Mouse (Mus musculus): Measurements from ENCODE around the gene Nck2. TPM values are rescaled to one million over a fixed set of nuclear protein-coding genes. Genes with fewer than 3 reads are reported as not detected.

The Nck2 gene
- polyA plus RNA-seq (2015; fragmentation: Nextera tagmentation; extraction: Ambion mirVana): 46.0 and 48.3 TPM in 2 replicates

DNA sequence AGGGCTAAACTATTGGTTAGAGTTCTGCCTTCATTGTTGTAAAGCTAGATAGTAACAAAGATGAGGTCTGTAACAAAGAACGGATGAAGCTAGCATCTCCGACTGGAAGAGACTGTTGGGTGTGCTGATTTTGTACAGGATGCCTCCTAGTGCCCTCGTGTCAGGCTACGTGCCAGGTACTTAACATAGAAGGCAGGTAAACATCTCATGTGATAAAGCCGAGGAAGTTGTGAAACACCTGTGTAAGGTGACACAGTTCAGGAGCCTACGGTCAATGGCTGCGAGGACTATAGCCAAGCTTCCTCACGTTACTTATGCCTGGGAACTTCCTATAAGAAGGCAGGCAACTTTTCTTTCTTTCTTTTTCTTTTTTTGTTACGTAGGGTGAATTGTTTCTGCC lies at the start of gene Nck2:
Gene Nck2, plus strand, starts transcription at position 49 of the 400 bp plus-strand sequence.
- H3K9ac ChIP-seq: peak within 1 kb of the TSS; percentile 71
- peak within 1 kb of the TSS; percentile 97 for H3K27ac ChIP-seq
- peak within 1 kb of the TSS; percentile 79 for H3K4me2 ChIP-seq
- ATAC-seq (replicated peaks; ENCODE audit: low FRiP score): no peak
- H3K36me3 ChIP-seq: no peaks in the 10 kb centered on the region
- no peaks in the 10 kb centered on the region for H3K9me3 ChIP-seq (replicated peaks)
- 15% methylated on average over 9 of the region's 9 CpGs for WGBS
- peak within 1 kb of the TSS; percentile 94 for H3K4me3 ChIP-seq (replicated peaks)
- peaks cover 34% of the 10 kb centered on the region for H3K4me1 ChIP-seq
- no peaks in the 10 kb centered on the region for H3K27me3 ChIP-seq

DNA sequence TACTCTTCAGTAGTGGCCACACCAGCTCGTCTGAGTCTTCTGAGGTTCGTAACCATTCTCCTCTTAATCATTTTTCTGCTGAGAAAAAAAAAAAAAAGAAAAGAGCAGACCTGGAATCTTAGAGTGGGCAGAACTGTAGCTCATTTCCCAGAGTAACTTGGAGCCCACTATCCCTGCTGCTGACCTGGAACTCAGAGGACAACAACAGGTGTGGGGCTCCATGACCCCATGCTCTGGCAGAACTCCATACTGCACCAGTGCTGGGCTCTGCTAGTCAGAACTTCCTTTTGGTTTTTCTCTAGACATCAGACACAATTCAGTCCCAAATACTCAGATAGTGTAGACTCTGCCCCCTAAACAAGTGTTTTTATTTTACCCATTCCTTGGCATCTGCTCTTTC lies 49.3 kb upstream of the Nck2 start:
- ATAC-seq (replicated peaks; ENCODE audit: low FRiP score): no peak
- Histone ChIP-seq H3K4me1 (peaks cover 6% of the 10 kb centered on the region; the same call in 1 of the 2 replicates), H3K4me2 (no peak overlapping the region), H3K27me3 (no peaks in the 10 kb centered on the region), H3K9ac (no peak overlapping the region), H3K36me3 (no peaks in the 10 kb centered on the region), H3K9me3 (replicated peaks) (no peaks in the 10 kb centered on the region), H3K4me3 (replicated peaks) (no peak overlapping the region), H3K27ac (no peak overlapping the region)
- WGBS: 71% methylated on average over 2 of the region's 2 CpGs

DNA sequence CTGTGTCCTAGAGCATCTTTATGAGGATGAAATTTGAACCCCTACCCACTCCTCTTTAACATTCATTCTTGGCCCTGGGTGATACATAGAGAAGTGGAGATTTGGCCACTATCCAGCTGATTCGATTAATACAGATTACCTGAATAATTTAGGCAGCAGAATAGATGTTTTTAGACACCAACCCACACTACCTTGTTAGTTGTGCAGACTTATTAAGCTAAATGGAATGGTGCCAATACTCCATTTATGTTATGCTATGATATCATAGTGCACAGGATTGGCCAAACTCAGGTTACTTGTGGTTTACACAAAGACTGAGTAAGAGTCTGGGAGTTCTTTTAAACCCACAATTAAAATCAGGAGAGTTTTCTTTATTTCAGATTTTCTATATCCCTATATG lies 48.6 kb upstream of the Nck2 start:
- Histone ChIP-seq H3K36me3 (no peaks in the 10 kb centered on the region), H3K9ac (no peak overlapping the region), H3K27ac (no peak overlapping the region), H3K27me3 (no peaks in the 10 kb centered on the region), H3K9me3 (replicated peaks) (no peaks in the 10 kb centered on the region), H3K4me3 (replicated peaks) (no peak overlapping the region), H3K4me1 (peaks cover 6% of the 10 kb centered on the region; the same call in 1 of the 2 replicates), H3K4me2 (no peak overlapping the region)
- WGBS: 92% methylated on average over 1 of the region's 1 CpGs
- ATAC-seq (replicated peaks; ENCODE audit: low FRiP score): no peak

DNA sequence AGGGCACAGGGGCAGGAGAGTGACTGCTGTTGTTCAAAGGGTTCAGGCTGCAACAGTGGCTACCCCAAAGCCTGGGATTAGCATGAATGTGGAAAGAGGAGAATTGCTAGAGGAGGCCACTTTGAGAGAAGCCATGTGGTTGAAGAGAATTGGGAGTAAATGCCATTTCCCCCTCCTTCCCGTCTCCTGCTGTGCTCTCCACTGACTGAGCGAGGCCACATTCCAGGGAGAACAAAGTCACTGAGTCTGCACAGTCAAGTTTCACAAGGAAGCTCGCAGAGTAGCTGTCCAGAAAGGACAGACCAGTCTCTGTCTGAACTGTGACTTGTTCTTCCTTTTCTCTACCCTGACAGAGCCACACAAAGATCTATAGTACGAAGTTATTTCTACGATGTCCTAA lies 47.9 kb upstream of the Nck2 start:
- H3K4me3 ChIP-seq (replicated peaks): no peak overlapping the region
- H3K36me3 ChIP-seq: no peaks in the 10 kb centered on the region
- no peak overlapping the region for H3K9ac ChIP-seq
- H3K27ac ChIP-seq: no peak overlapping the region
- no peaks in the 10 kb centered on the region for H3K9me3 ChIP-seq (replicated peaks)
- WGBS: 56% methylated on average over 5 of the region's 5 CpGs
- peaks cover 6% of the 10 kb centered on the region; the same call in 1 of the 2 replicates for H3K4me1 ChIP-seq
- no peak for ATAC-seq (replicated peaks; ENCODE audit: low FRiP score)
- no peak overlapping the region for H3K4me2 ChIP-seq
- H3K27me3 ChIP-seq: no peaks in the 10 kb centered on the region

DNA sequence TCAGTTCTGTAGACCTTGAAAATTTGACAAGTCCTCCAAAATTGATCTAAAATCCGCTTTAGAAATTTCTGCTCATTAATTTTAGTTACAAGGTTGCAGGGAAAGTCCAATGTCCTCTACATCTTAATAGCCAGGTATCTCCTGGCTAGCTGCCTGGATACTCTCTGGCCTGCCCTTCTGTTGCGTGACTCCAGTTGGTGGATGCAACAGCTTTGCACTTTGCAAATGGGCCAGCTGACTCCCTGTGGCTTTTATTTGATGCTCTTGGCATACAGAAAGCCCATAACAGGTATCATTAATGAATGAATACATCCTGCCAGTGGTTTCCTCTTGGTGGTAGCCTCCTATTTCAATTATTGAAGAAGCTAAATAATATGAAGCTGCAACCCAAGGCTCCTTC lies 47.3 kb upstream of the Nck2 start:
- H3K4me3 ChIP-seq (replicated peaks): no peak overlapping the region
- 89% methylated on average over 2 of the region's 2 CpGs for WGBS
- H3K36me3 ChIP-seq: no peaks in the 10 kb centered on the region
- H3K4me2 ChIP-seq: no peak overlapping the region
- no peak overlapping the region for H3K9ac ChIP-seq
- H3K9me3 ChIP-seq (replicated peaks): no peaks in the 10 kb centered on the region
- ATAC-seq (replicated peaks; ENCODE audit: low FRiP score): no peak
- no peak overlapping the region for H3K27ac ChIP-seq
- peaks cover 6% of the 10 kb centered on the region; the same call in 1 of the 2 replicates for H3K4me1 ChIP-seq
- H3K27me3 ChIP-seq: no peaks in the 10 kb centered on the region

DNA sequence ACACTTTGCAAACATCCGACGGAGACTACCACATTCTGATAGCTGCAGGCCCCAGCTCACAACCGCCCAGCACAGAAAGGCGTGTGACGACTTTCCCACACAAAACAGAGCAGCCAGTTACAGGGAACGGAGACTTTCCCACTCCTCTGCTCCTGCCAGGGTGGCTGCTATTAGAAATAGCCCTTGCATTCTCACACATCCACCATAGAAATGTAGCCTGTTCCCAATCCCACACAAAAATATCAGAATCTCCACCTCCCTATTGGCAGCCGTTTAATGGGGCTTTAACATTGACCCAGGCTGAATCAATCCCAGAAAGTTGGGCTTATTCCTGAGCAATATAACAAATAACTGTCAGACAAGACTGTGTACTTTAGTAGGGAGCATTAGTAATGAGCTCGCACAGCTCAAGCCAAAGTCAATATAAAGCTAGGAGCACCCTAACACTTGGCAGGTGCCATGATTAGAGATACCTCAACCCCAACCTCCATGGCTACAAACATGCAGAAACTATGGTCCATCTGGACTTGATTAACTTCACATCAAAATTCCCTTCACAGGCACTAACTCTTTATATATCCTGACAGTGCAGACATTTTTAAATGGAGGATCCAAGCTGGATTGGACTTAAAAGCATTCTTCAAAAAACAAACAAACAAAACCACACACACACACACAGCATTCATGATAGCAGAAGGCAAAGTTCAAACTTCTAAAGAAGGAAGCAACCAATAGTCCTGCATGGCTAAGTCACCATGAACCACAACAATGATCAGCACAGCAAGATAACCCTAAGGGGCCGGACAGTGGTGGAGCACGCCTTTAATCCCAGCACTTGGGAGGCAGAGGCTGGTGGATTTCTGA lies 45.4 kb upstream of the Nck2 start:
- Histone ChIP-seq H3K9me3 (replicated peaks) (no peaks in the 10 kb centered on the region), H3K27me3 (no peaks in the 10 kb centered on the region), H3K9ac (no peak overlapping the region), H3K4me2 (no peak overlapping the region), H3K27ac (no peak overlapping the region), H3K4me3 (replicated peaks) (no peak overlapping the region), H3K4me1 (peaks cover 6% of the 10 kb centered on the region; the same call in 1 of the 2 replicates), H3K36me3 (no peaks in the 10 kb centered on the region)
- ATAC-seq (replicated peaks; ENCODE audit: low FRiP score): no peak; the same call in 1 of the 2 replicates
- 75% methylated on average over 10 of the region's 10 CpGs for WGBS

DNA sequence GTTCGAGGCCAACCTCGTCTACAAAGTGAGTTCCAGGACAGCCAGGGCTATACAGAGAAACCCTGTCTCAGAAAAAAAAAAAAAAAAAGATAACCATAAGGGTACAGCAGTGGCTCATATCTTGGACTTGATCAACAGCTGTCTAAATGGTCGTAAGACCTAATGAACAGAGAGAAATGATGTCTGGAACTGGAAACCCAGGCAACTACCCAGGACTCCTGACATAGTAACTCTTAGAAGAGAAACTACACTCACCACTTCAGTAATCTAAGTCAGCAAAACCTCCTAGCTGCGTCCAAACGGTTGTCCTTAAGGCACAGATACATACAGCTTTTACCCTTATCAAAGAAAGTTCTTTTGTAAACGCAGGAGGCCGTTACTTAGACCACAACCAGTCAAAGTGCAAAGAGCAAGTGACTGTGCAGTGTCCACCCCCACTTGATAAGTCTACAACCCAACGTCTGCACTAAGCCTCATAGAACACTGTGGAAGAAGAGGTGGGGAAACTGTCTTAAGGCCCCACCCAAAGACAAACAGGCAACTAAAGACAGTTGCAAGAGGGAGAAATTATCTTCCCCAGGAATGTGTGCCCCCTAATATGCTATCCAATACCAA lies 44.7 kb upstream of the Nck2 start:
- Histone ChIP-seq H3K36me3 (no peaks in the 10 kb centered on the region), H3K4me1 (peaks cover 7% of the 10 kb centered on the region; the same call in 1 of the 2 replicates), H3K9me3 (replicated peaks) (no peaks in the 10 kb centered on the region), H3K4me3 (replicated peaks) (no peak overlapping the region), H3K9ac (no peak overlapping the region), H3K27ac (no peak overlapping the region), H3K4me2 (no peak overlapping the region), H3K27me3 (no peaks in the 10 kb centered on the region)
- ATAC-seq (replicated peaks; ENCODE audit: low FRiP score): no peak
- WGBS: 77% methylated on average over 8 of the region's 8 CpGs

DNA sequence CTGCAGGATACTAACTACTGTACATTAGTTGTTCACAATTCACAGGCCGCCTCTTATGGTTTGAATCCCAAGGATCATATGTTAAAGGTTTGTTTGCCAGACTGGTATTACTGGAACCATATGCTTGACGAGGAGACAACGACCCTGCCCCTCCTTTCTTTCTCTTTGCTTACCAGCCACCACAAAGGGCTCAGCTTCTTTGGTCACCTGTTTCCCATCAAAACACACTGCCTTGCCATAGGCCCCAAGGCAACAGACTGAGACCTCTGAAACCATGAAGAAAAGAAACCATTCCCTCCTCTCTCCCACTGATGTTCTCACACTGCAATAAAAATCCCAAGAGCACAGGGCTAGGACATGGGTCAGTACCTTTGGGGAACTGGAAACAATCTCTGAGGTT lies 43.7 kb upstream of the Nck2 start:
- 68% methylated on average over 3 of the region's 3 CpGs for WGBS
- Histone ChIP-seq H3K27ac (no peak overlapping the region), H3K4me2 (no peak overlapping the region), H3K27me3 (no peaks in the 10 kb centered on the region), H3K4me1 (peaks cover 11% of the 10 kb centered on the region; the same call in 1 of the 2 replicates), H3K9me3 (replicated peaks) (no peaks in the 10 kb centered on the region), H3K36me3 (no peaks in the 10 kb centered on the region), H3K9ac (no peak overlapping the region), H3K4me3 (replicated peaks) (no peak overlapping the region)
- no peak for ATAC-seq (replicated peaks; ENCODE audit: low FRiP score)

DNA sequence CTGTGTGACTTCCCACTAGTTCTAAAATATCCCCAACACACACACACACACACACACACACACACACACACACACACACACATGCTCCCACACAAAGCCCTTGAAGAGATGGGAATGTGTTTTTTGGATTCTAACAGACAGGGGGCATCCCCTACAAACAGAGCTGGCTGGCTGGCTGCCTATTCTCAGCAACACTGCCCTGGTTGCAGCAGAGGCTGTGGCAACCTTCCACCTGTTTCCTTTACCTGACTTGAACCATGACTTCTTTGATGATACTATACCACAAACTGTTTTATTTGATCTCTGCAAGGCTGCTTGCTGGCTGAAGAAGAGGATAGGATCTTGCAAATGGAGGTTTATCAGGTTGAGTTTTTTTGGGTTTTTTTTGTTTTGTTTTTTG lies 41.0 kb upstream of the Nck2 start:
- H3K4me1 ChIP-seq: peaks cover 6% of the 10 kb centered on the region; the same call in 1 of the 2 replicates

DNA sequence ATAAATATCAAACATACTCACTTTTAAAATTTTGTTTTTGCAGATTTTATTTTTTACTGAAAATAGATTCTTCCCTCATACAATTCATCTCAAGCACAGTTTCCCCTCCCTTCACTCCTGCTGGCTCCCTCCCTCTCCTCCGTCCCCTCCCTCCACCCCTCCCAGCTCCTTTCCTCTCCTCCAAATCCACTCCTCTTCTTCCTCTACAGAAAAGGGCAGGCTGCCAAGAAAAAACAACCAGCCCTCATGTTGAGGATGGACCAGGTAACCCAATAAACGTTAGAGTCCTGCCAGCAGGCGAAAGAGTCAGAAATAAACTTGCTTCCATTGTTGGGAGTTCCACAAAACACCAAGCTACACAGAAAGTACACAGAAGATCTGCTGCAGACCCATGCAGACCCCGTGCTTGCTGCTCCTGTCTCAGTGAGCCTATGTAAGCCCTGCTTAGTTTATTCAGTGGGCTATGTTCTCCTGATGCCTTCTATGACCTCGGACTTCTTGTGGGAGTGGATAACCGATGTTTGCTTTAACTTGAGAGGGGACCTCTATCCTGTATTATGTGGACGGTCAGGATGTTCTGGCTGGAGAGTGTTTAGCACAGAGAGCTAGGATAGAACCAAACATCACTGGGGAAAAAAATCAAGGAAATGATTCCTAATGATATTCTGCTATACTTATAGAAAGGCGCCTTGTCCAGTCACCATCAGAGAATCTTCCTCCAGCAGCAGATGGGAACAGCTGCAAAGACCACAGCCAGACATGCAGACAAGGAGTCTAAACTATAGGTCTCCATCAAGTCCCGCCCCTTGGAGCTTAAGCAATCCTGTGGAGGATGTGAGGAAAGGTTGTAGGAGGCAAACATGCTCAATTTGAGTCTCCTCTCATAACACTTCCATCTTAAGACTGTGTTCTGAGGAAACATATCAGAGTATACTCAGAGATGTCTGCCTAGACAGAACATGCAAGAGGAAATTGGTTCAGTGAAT lies 39.4 kb upstream of the Nck2 start:
- no peak overlapping the region for H3K4me3 ChIP-seq (replicated peaks)
- H3K9me3 ChIP-seq (replicated peaks): no peaks in the 10 kb centered on the region
- no peaks in the 10 kb centered on the region for H3K36me3 ChIP-seq
- WGBS: 44% methylated on average over 9 of the region's 9 CpGs
- no peak overlapping the region for H3K4me2 ChIP-seq
- ATAC-seq (replicated peaks; ENCODE audit: low FRiP score): no peak
- peaks cover 6% of the 10 kb centered on the region; the same call in 1 of the 2 replicates for H3K4me1 ChIP-seq
- H3K9ac ChIP-seq: no peak overlapping the region
- no peaks in the 10 kb centered on the region for H3K27me3 ChIP-seq
- no peak overlapping the region for H3K27ac ChIP-seq

More for the DNA sequence above, 41.0 kb upstream of the Nck2 start:
- H3K36me3 ChIP-seq: no peaks in the 10 kb centered on the region
- H3K4me3 ChIP-seq (replicated peaks): no peak overlapping the region
- H3K9ac ChIP-seq: no peak overlapping the region
- ATAC-seq (replicated peaks; ENCODE audit: low FRiP score): no peak
- H3K27me3 ChIP-seq: no peaks in the 10 kb centered on the region
- H3K4me2 ChIP-seq: no peak overlapping the region
- H3K9me3 ChIP-seq (replicated peaks): no peaks in the 10 kb centered on the region
- H3K27ac ChIP-seq: no peak overlapping the region

DNA sequence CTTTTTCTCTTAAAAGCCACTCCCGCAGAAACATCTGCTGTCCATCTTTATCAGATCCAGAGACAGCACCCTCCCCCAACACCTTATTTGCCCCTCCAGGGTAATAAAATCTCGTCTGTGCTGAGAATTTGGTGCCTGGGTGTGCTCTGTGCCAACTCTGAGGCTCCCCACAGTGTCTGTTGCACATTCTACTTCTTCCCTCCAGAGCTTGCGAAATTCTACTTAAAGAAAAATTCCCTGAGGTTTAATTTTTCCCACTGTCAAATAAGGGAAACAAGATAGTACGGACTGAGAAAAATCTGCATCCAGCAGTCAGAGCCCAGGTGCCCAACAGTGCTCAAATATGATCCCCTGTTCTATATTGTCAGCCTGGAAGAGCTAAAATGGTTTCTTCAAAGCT lies 35.4 kb upstream of the Nck2 start:
- H3K9me3 ChIP-seq (replicated peaks): no peaks in the 10 kb centered on the region
- H3K27me3 ChIP-seq: no peaks in the 10 kb centered on the region
- H3K36me3 ChIP-seq: no peaks in the 10 kb centered on the region
- H3K27ac ChIP-seq: no peak overlapping the region
- no peak overlapping the region for H3K9ac ChIP-seq
- no peak for ATAC-seq (replicated peaks; ENCODE audit: low FRiP score)
- 54% methylated on average over 4 of the region's 4 CpGs for WGBS
- no peak overlapping the region for H3K4me3 ChIP-seq (replicated peaks)
- H3K4me2 ChIP-seq: no peak overlapping the region
- H3K4me1 ChIP-seq: peaks cover 6% of the 10 kb centered on the region; the same call in 1 of the 2 replicates

All from kidney, embryonic 15.5 days (tissue).